Mouse (Mus musculus): ENCODE data around the gene Pfkfb1. TPM values are rescaled to one million over a fixed set of nuclear protein-coding genes. Genes with fewer than 3 reads are reported as not detected.

The Pfkfb1 gene
- polyA plus RNA-seq (2015; fragmentation: Nextera tagmentation; extraction: Ambion mirVana) = 6.0 and 7.3 TPM in 2 replicates

- WGBS = 16% methylated on average over 31 of the region's 35 CpGs
- Histone ChIP-seq H3K9ac (ENCODE audit: low read depth, low read length) (peak within 1 kb of the TSS; percentile 71), H3K9me3 (ENCODE audit: control insufficient read depth, low read length) (no peaks in the 10 kb centered on the region), H3K27me3 (replicated peaks; ENCODE audit: control insufficient read depth, insufficient read depth, low read length) (no peaks in the 10 kb centered on the region), H3K4me3 (ENCODE audit: low read length) (peak within 1 kb of the TSS; percentile 60), H3K4me1 (ENCODE audit: control insufficient read depth, insufficient read depth, low read length) (peaks cover 3% of the 10 kb centered on the region; the same call in 1 of the 2 replicates), H3K36me3 (ENCODE audit: control insufficient read depth, insufficient read depth, low read length) (no peaks in the 10 kb centered on the region), H3K27ac (ENCODE audit: low read length) (peak within 1 kb of the TSS; percentile 85), H3K4me2 (ENCODE audit: low read depth, low read length) (peak within 1 kb of the TSS; percentile 58)
- ATAC-seq = peak; percentile 96
These were observed at the start of gene Pfkfb1 for GRCm38 (mm10) chrX:150588023-150588764. Gene Pfkfb1, plus strand, starts transcription at chrX:150588229.

GRCm38 (mm10) chrX:150540111-150540510, 47.9 kb upstream of the Pfkfb1 start:
- Histone ChIP-seq H3K27ac (ENCODE audit: low read length) (no peak overlapping the region), H3K4me3 (ENCODE audit: low read length) (no peak overlapping the region), H3K36me3 (ENCODE audit: control insufficient read depth, insufficient read depth, low read length) (no peaks in the 10 kb centered on the region), H3K4me1 (ENCODE audit: control insufficient read depth, insufficient read depth, low read length) (no peaks in the 10 kb centered on the region), H3K9ac (ENCODE audit: low read depth, low read length) (no peak overlapping the region), H3K27me3 (replicated peaks; ENCODE audit: control insufficient read depth, insufficient read depth, low read length) (no peaks in the 10 kb centered on the region), H3K4me2 (ENCODE audit: low read depth, low read length) (no peak overlapping the region), H3K9me3 (ENCODE audit: control insufficient read depth, low read length) (no peaks in the 10 kb centered on the region)
- WGBS = 88% methylated on average over 2 of the region's 2 CpGs
- ATAC-seq = no peak

GRCm38 (mm10) chrX:150541684-150542083, 46.3 kb upstream of the Pfkfb1 start:
- Histone ChIP-seq H3K9ac (ENCODE audit: low read depth, low read length) (no peak overlapping the region), H3K4me2 (ENCODE audit: low read depth, low read length) (no peak overlapping the region), H3K4me1 (ENCODE audit: control insufficient read depth, insufficient read depth, low read length) (no peaks in the 10 kb centered on the region), H3K36me3 (ENCODE audit: control insufficient read depth, insufficient read depth, low read length) (no peaks in the 10 kb centered on the region), H3K4me3 (ENCODE audit: low read length) (no peak overlapping the region), H3K27me3 (replicated peaks; ENCODE audit: control insufficient read depth, insufficient read depth, low read length) (no peaks in the 10 kb centered on the region), H3K9me3 (ENCODE audit: control insufficient read depth, low read length) (no peaks in the 10 kb centered on the region), H3K27ac (ENCODE audit: low read length) (no peak overlapping the region)
- ATAC-seq = no peak

GRCm38 (mm10) chrX:150547239-150547638, 40.8 kb upstream of the Pfkfb1 start, which contains the start of gene Alas2:
Gene Alas2, plus strand, starts transcription at chrX:150547375.
- peak; percentile 63 for ATAC-seq
- Histone ChIP-seq H3K4me2 (ENCODE audit: low read depth, low read length) (no peak within 1 kb of the TSS), H3K9me3 (ENCODE audit: control insufficient read depth, low read length) (no peaks in the 10 kb centered on the region), H3K27ac (ENCODE audit: low read length) (no peak within 1 kb of the TSS), H3K4me1 (ENCODE audit: control insufficient read depth, insufficient read depth, low read length) (no peaks in the 10 kb centered on the region), H3K36me3 (ENCODE audit: control insufficient read depth, insufficient read depth, low read length) (no peaks in the 10 kb centered on the region), H3K27me3 (replicated peaks; ENCODE audit: control insufficient read depth, insufficient read depth, low read length) (no peaks in the 10 kb centered on the region), H3K9ac (ENCODE audit: low read depth, low read length) (no peak within 1 kb of the TSS), H3K4me3 (ENCODE audit: low read length) (no peak within 1 kb of the TSS)
- 46% methylated on average over 5 of the region's 5 CpGs for WGBS

GRCm38 (mm10) chrX:150549639-150550038, 38.4 kb upstream of the Pfkfb1 start:
- H3K9me3 ChIP-seq (ENCODE audit: control insufficient read depth, low read length) = no peaks in the 10 kb centered on the region
- H3K4me3 ChIP-seq (ENCODE audit: low read length) = no peak overlapping the region
- no peak overlapping the region for H3K4me2 ChIP-seq (ENCODE audit: low read depth, low read length)
- ATAC-seq = peak; percentile 78
- no peaks in the 10 kb centered on the region for H3K27me3 ChIP-seq (replicated peaks; ENCODE audit: control insufficient read depth, insufficient read depth, low read length)
- H3K27ac ChIP-seq (ENCODE audit: low read length) = no peak overlapping the region
- no peaks in the 10 kb centered on the region for H3K4me1 ChIP-seq (ENCODE audit: control insufficient read depth, insufficient read depth, low read length)
- WGBS = 79% methylated on average over 3 of the region's 3 CpGs
- no peak overlapping the region for H3K9ac ChIP-seq (ENCODE audit: low read depth, low read length)
- H3K36me3 ChIP-seq (ENCODE audit: control insufficient read depth, insufficient read depth, low read length) = no peaks in the 10 kb centered on the region

GRCm38 (mm10) chrX:150551986-150552385, 36.0 kb upstream of the Pfkfb1 start:
- H3K9ac ChIP-seq (ENCODE audit: low read depth, low read length) = no peak overlapping the region
- no peaks in the 10 kb centered on the region for H3K9me3 ChIP-seq (ENCODE audit: control insufficient read depth, low read length)
- ATAC-seq = no peak
- no peak overlapping the region for H3K4me2 ChIP-seq (ENCODE audit: low read depth, low read length)
- 94% methylated on average over 2 of the region's 2 CpGs for WGBS
- no peaks in the 10 kb centered on the region for H3K36me3 ChIP-seq (ENCODE audit: control insufficient read depth, insufficient read depth, low read length)
- no peak overlapping the region for H3K27ac ChIP-seq (ENCODE audit: low read length)
- H3K4me1 ChIP-seq (ENCODE audit: control insufficient read depth, insufficient read depth, low read length) = no peaks in the 10 kb centered on the region
- no peaks in the 10 kb centered on the region for H3K27me3 ChIP-seq (replicated peaks; ENCODE audit: control insufficient read depth, insufficient read depth, low read length)
- no peak overlapping the region for H3K4me3 ChIP-seq (ENCODE audit: low read length)

- H3K4me1 ChIP-seq (ENCODE audit: control insufficient read depth, insufficient read depth, low read length) = no peaks in the 10 kb centered on the region
- H3K4me3 ChIP-seq (ENCODE audit: low read length) = no peak overlapping the region
- WGBS = 88% methylated on average over 3 of the region's 3 CpGs
- no peak overlapping the region for H3K4me2 ChIP-seq (ENCODE audit: low read depth, low read length)
- no peak overlapping the region for H3K9ac ChIP-seq (ENCODE audit: low read depth, low read length)
- H3K9me3 ChIP-seq (ENCODE audit: control insufficient read depth, low read length) = no peaks in the 10 kb centered on the region
- H3K27me3 ChIP-seq (replicated peaks; ENCODE audit: control insufficient read depth, insufficient read depth, low read length) = no peaks in the 10 kb centered on the region
- no peak for ATAC-seq
- H3K36me3 ChIP-seq (ENCODE audit: control insufficient read depth, insufficient read depth, low read length) = no peaks in the 10 kb centered on the region
- H3K27ac ChIP-seq (ENCODE audit: low read length) = no peak overlapping the region
These were observed 34.0 kb upstream of the Pfkfb1 start for GRCm38 (mm10) chrX:150554032-150554431.

GRCm38 (mm10) chrX:150564644-150565357, 23.2 kb upstream of the Pfkfb1 start:
- H3K4me3 ChIP-seq (ENCODE audit: low read length) = no peak overlapping the region
- 90% methylated on average over 12 of the region's 12 CpGs for WGBS
- H3K36me3 ChIP-seq (ENCODE audit: control insufficient read depth, insufficient read depth, low read length) = no peaks in the 10 kb centered on the region
- no peaks in the 10 kb centered on the region for H3K27me3 ChIP-seq (replicated peaks; ENCODE audit: control insufficient read depth, insufficient read depth, low read length)
- H3K9ac ChIP-seq (ENCODE audit: low read depth, low read length) = no peak overlapping the region
- peak; percentile 84 for ATAC-seq
- H3K9me3 ChIP-seq (ENCODE audit: control insufficient read depth, low read length) = no peaks in the 10 kb centered on the region
- no peak overlapping the region for H3K4me2 ChIP-seq (ENCODE audit: low read depth, low read length)
- H3K27ac ChIP-seq (ENCODE audit: low read length) = no peak overlapping the region
- H3K4me1 ChIP-seq (ENCODE audit: control insufficient read depth, insufficient read depth, low read length) = no peaks in the 10 kb centered on the region

- H3K27ac ChIP-seq (ENCODE audit: low read length) = no peak overlapping the region
These were observed 6.1 kb upstream of the Pfkfb1 start for GRCm38 (mm10) chrX:150581921-150582320.

More at GRCm38 (mm10) chrX:150581921-150582320, 6.1 kb upstream of the Pfkfb1 start:
- Histone ChIP-seq H3K27me3 (replicated peaks; ENCODE audit: control insufficient read depth, insufficient read depth, low read length) (no peaks in the 10 kb centered on the region), H3K4me1 (ENCODE audit: control insufficient read depth, insufficient read depth, low read length) (no peaks in the 10 kb centered on the region), H3K36me3 (ENCODE audit: control insufficient read depth, insufficient read depth, low read length) (no peaks in the 10 kb centered on the region; the same call in 1 of the 2 replicates), H3K4me2 (ENCODE audit: low read depth, low read length) (no peak overlapping the region), H3K4me3 (ENCODE audit: low read length) (no peak overlapping the region), H3K9ac (ENCODE audit: low read depth, low read length) (no peak overlapping the region), H3K9me3 (ENCODE audit: control insufficient read depth, low read length) (no peaks in the 10 kb centered on the region)
- ATAC-seq = no peak
